Mouse (Mus musculus): ENCODE measurements around the gene Nfatc3. TPM values are rescaled to one million over a fixed set of nuclear protein-coding genes. Genes with fewer than 3 reads are reported as not detected.

Nfatc3 gene
- polyA plus RNA-seq, 1 experiment from 2014 or later, result 4.2 TPM

DNA sequence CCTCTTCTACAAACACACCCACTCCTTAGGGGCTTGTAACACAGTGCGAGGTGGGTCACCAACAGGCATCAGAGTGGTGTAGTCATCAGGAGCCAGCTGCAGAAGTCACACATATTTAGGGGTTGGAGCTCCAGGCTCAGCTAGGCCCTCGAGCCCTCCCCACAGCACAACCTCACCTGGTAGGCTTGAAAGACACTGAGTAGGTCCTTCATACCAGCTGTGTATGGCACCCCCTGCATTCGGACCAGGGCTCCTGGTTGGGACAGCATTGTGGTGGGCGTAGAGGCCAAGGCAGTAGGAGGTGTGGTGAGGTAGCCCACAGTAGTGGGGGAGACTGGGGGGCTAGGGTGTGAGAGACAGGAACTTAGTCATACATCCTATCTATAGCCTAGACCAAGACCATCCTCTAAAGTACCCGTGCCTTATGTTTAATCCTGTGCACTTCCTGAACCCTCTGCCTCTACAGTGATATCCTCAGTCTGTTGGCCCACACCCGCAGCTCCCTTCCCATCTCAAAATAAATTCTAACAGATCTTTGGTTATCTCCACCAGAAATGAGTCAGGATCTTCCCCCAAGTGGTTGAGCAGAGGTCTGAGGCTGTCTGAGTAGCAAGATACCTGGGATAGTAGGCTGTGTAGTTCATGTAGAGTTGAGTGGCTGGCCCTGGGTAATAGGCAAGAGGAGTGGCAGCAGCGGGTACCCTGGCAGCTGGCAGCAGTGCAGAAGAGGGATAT is 73.0 kb downstream of the Nfatc3 start:
- Histone ChIP-seq H3K4me1 (replicated peaks) (peaks cover 20% of the 10 kb centered on the region), H3K9me3 (no peaks in the 10 kb centered on the region), H3K27ac (no peak overlapping the region), H3K4me3 (no peak overlapping the region), H3K27me3 (ENCODE audit: insufficient read depth, poor library complexity, severe bottlenecking) (peaks cover 46% of the 10 kb centered on the region), H3K36me3 (peaks cover 66% of the 10 kb centered on the region)
- WGBS, result 91% methylated on average over 7 of the region's 7 CpGs
- no peak for DNase-seq (ENCODE audit: low spot score)

DNA sequence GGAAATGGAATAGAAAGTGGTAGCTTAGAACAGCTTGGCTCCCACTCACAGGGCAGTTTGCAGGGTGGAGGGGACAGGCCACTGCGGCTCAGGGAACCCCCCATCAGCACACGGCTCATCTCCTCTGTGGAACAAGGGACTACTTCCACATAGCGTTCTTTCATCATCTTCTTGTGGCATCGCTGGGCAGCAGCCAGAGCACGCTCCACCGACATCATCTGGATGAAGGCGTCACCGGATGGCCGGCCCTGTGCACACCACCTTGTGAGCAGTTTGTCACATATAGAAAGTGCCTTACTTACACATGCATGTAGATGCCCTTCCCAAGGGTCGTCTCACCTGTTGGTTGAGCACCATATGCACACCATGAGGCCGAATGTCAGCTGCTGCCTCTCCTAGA is 73.7 kb downstream of the Nfatc3 start:
- Histone ChIP-seq H3K27me3 (ENCODE audit: insufficient read depth, poor library complexity, severe bottlenecking) (peaks cover 53% of the 10 kb centered on the region), H3K9me3 (no peaks in the 10 kb centered on the region), H3K4me1 (replicated peaks) (peaks cover 27% of the 10 kb centered on the region), H3K27ac (no peak overlapping the region), H3K36me3 (peaks cover 60% of the 10 kb centered on the region), H3K4me3 (no peak overlapping the region)
- 91% methylated on average over 11 of the region's 11 CpGs for WGBS
- DNase-seq (ENCODE audit: low spot score), result no peak

DNA sequence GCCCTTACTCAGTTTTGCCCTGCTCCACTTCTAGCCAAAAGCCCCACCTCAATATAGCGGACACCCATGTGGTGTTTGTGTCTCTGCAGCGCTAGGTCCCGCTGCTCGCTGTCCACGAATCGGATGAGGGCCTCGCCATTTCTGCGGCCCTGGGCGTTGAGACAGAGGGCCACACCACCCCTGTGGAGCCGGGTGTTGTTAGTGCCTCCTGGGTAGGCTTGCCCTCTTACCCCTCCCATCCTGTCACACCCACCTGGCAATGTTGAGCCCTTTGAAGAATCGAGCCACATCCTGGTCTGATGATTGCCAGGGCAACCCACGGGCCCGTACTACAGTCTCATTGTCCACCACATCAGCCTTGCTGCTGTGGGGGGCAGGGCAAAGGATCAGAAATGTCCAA is 74.9 kb downstream of the Nfatc3 start:
- Histone ChIP-seq H3K4me3 (no peak overlapping the region), H3K4me1 (replicated peaks) (peaks cover 39% of the 10 kb centered on the region), H3K36me3 (peaks cover 49% of the 10 kb centered on the region), H3K9me3 (no peaks in the 10 kb centered on the region), H3K27ac (no peak overlapping the region), H3K27me3 (ENCODE audit: insufficient read depth, poor library complexity, severe bottlenecking) (peaks cover 64% of the 10 kb centered on the region)
- WGBS, result 71% methylated on average over 13 of the region's 13 CpGs
- DNase-seq (ENCODE audit: low spot score), result no peak

DNA sequence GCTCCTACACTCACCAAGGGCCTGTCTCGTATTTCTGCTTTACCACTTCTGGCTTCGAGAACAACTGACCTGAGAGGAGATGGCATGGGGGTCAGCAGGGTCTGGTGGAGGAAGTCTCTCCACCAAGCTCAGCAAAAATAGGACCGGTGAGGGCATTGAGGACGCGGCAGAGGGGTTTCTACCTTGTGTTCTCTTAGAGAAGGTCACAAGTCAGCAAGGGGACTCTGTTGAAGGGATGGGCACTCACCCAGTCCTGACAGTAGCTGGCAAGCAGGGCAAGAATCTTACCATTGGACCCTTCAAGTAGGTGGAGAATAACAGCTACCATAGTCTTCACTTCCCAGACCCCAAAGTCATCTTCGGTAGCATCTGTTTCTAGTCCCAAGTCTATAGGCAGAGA is 75.3 kb downstream of the Nfatc3 start:
- WGBS, result 78% methylated on average over 6 of the region's 6 CpGs
- Histone ChIP-seq H3K9me3 (no peaks in the 10 kb centered on the region), H3K27me3 (ENCODE audit: insufficient read depth, poor library complexity, severe bottlenecking) (peaks cover 69% of the 10 kb centered on the region), H3K4me1 (replicated peaks) (peaks cover 41% of the 10 kb centered on the region), H3K27ac (no peak overlapping the region), H3K4me3 (no peak overlapping the region), H3K36me3 (peaks cover 45% of the 10 kb centered on the region)
- DNase-seq (ENCODE audit: low spot score), result no peak

DNA sequence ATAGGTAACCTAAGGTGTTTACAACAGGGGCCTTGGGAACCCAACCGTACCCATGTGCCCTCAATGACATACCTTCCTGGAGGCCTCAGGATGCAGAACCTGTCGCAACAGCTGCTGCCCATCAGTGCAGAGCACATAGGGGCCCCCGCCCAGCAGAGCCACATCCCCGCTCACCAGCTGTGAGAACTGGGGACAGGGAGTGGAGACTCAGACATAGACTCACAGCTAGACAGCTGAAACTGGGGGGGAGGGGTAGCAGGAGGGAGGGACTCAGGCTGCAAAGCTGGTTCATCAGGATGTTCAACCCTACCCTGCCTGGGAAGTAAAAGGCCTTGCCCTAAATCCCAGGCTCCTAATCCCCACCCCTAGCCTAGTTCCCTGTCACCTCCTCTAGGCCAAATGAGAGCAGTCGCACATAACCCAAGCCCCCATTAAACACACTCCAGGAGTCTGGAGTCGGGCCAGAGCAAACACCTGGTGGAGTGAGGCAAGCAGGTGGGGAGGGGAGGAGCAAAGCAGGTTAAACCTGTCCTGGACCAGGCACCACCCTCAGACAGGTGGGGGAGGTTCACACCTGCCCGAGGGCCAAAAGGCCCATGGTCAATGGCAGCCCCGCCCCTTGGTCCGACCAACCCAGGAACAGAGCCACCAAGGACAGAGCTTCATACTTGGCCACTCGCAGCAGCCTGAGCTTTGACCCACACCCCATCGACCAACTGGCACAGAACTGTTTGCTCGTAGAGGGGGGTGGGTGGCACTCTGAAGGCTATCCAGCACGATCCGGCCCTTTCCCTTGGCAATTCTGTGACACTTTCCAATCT is 76.3 kb downstream of the Nfatc3 start:
- Histone ChIP-seq H3K27ac (no peak overlapping the region), H3K27me3 (ENCODE audit: insufficient read depth, poor library complexity, severe bottlenecking) (peaks cover 79% of the 10 kb centered on the region), H3K4me3 (peak overlapping the region; percentile 57; the same call in 1 of the 2 replicates), H3K4me1 (replicated peaks) (peaks cover 41% of the 10 kb centered on the region), H3K36me3 (peaks cover 35% of the 10 kb centered on the region), H3K9me3 (no peaks in the 10 kb centered on the region)
- DNase-seq (ENCODE audit: low spot score), result peak; percentile 16
- 22% methylated on average over 14 of the region's 14 CpGs for WGBS

DNA sequence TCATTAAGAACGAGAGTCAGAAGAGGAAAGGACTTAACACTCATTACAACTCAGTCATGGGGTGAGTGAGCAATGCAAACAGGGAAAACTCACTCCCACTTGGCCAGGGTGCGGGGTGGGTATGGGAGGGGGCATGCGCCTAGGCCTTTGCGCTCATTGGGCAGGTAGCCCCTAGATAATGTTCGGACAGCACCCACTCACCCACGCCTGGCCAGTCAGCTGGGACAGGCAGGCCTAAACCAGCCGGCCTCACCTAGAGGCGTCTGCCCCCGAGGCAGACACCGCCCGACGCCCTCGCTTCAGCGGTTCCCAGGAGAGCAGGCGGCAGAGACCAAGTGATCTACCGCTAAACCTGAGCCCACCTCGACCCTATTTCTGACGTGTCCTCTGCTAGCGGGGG is 77.0 kb downstream of the Nfatc3 start:
- Histone ChIP-seq H3K36me3 (peaks cover 28% of the 10 kb centered on the region), H3K4me3 (peak overlapping the region; percentile 57), H3K9me3 (no peaks in the 10 kb centered on the region), H3K27ac (no peak overlapping the region), H3K4me1 (replicated peaks) (peaks cover 41% of the 10 kb centered on the region), H3K27me3 (ENCODE audit: insufficient read depth, poor library complexity, severe bottlenecking) (peaks cover 86% of the 10 kb centered on the region)
- WGBS, result 6% methylated on average over 19 of the region's 19 CpGs
- no peak for DNase-seq (ENCODE audit: low spot score)

DNA sequence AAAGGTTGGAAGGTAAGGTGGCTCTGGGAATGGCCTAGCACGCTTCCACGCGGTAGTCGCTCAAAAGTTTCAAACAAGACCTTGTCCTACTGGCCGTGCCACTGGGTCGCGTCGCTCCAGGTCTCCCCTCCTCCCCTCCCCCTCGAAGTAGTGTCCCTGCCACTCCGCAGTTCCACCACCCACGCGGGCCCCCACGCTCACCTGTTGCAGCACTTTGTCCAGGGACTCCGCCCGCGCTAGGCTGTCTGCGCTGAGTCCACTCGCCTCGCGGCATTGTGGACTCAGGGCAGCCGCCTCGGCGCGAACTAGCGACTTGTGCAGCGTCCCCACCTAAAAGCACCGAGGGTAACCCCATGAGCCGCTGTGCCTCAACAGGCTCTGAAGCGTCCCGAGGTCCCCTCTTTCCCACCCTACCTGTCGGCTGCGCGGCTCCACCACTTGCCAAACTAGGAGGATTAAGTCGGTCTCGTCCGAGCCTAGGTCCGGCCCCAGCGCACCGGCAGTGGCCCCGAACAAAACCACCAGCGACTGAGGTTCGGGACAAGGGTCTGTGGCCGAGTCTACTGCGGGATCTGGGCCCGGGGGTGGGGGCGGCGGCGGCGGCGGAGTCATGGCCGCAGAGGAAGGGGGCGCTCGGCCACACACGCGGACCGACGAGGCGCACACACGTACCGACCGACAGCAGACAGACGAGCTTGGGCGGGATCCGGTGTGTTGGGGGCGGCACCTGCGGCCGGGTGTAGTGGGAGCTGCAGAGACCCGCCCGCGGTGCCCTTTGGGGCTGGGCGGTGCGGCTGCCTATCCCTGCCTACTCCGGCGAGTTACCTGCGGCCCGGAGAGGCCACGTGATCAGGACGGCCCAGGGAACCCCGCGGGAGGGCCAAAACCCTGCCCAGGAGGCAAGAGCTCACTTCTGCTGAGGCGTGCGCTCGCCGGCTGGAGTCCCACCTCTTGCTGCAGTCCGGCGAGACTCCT is 77.8 kb downstream of the Nfatc3 start, which contains the start of gene Esrp2:
Gene Esrp2 (minus strand): TSS at position 819 of the 975 bp plus-strand sequence.
- H3K9me3 ChIP-seq, result no peaks in the 10 kb centered on the region
- peak; percentile 38 for DNase-seq (ENCODE audit: low spot score)
- peaks cover 20% of the 10 kb centered on the region for H3K36me3 ChIP-seq
- peak within 1 kb of the TSS; percentile 57 for H3K4me3 ChIP-seq
- peak within 1 kb of the TSS; percentile 9; the same call in 1 of the 2 replicates for H3K27ac ChIP-seq
- H3K4me1 ChIP-seq (replicated peaks), result peaks cover 45% of the 10 kb centered on the region
- H3K27me3 ChIP-seq (ENCODE audit: insufficient read depth, poor library complexity, severe bottlenecking), result peaks cover 86% of the 10 kb centered on the region
- 1% methylated on average over 86 of the region's 86 CpGs for WGBS

DNA sequence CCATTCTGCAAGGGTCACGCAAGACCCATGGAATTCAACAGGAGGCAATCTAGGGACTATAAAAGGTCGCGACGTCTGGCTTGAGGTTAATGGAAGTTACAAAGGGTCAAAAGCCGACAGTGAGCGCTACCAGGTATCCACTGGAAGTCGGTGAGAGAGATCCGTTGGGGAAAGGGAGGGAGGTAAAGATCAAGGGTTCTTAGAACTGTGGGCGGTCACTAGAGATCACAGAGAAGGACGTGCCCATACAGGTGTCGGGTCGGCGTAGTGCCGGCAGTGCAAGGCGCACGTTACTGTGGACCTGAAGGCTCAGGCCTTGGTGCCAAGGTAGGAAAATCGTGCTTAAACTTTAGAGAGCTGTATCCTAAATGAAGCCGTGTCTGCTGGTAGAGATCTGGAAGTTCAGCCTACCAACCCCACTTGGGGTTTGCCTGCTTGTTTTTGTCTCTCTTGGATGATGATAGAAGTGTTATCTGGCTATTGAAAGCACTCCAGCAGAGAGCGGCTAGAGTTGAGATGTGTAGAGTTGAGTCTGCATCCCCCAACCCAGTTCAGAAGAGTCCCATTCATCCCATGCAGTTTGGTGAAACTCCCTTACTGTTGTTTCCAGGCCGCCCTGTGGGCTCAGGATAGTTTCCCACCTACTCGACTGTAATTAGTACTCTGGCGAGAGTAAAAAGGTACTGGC is 78.7 kb downstream of the Nfatc3 start:
- Histone ChIP-seq H3K27ac (no peak overlapping the region), H3K36me3 (peaks cover 11% of the 10 kb centered on the region), H3K9me3 (no peaks in the 10 kb centered on the region), H3K27me3 (ENCODE audit: insufficient read depth, poor library complexity, severe bottlenecking) (peaks cover 83% of the 10 kb centered on the region), H3K4me3 (peak overlapping the region; percentile 57), H3K4me1 (replicated peaks) (peaks cover 45% of the 10 kb centered on the region)
- WGBS, result 5% methylated on average over 22 of the region's 22 CpGs
- DNase-seq (ENCODE audit: low spot score), result peak; percentile 16

DNA sequence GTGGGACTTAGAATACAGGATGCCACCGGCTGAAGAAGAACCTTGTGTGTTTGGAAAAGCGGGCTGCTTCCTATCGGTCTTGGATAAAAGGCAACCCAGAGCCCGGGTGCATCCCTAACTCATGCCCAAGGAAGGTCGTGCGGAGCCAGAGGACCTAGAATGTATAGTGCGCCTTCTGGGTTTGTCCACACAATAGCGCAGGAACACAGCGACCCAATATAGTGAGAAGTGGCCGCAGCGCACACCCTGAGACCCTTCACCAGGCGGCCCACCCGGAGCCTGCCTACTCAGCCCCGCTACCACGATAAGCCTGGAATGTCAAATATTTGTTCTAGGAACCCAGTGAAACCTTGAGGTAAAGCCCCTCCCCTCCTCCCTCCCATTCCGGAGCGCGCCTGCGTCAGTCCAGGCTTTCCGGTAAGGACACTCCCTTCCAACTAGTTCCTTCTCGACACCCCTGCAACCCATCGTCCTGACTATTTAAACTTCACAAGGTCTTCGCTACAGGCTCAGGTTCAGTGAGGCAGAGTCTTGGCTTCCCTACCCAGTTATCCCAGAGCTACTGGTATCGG is 79.4 kb downstream of the Nfatc3 start:
- Histone ChIP-seq H3K4me1 (replicated peaks) (peaks cover 45% of the 10 kb centered on the region), H3K27me3 (ENCODE audit: insufficient read depth, poor library complexity, severe bottlenecking) (peaks cover 77% of the 10 kb centered on the region), H3K27ac (peak overlapping the region; percentile 53; the same call in 1 of the 2 replicates), H3K9me3 (no peaks in the 10 kb centered on the region), H3K36me3 (peaks cover 5% of the 10 kb centered on the region), H3K4me3 (peak overlapping the region; percentile 57)
- DNase-seq (ENCODE audit: low spot score), result peak; percentile 72
- WGBS, result under 1% methylated on average over 24 of the region's 24 CpGs

DNA sequence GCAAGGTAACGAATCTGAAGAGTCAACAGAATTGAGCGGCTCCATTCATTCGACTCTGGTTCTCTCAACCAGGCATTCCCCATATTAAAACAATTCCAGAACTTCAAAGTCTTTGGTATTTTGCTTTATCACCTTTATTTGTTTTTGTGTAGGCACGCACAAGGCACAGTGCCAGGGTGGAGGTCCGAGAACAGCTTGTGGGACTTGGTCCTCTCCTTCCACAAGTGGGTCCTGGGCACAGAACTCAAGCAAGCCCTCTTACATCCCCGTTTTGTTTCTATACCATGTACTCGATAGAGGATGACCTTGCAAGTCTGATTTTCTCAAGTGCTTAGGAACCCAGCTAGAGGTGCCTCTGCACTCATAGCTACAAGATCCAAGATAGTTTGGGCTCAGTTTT is 80.0 kb downstream of the Nfatc3 start:
- no peak for DNase-seq (ENCODE audit: low spot score)
- peaks cover 71% of the 10 kb centered on the region for H3K27me3 ChIP-seq (ENCODE audit: insufficient read depth, poor library complexity, severe bottlenecking)
- WGBS, result 19% methylated on average over 7 of the region's 7 CpGs

DNA sequence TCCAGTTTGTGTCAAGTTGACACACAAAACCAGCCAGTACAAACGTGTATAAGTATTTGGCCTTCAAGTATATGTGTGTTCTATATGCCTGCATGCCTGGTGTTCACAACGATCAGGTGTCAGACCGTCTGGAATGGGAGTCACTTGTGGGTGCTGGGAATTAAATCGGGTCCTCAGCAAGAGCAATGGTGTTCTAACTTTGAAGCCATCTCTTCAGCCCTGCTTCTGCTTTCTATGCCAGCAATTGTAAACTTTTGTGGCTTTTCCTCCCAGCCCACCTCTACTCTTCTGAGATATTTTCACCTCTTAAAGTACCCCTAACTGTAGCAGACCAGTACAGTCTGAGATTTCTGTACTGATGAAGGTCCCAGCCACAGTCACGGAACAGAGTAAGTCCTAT is 81.6 kb downstream of the Nfatc3 start:
- no peak overlapping the region for H3K27ac ChIP-seq
- 67% methylated on average over 5 of the region's 5 CpGs for WGBS
- peaks cover 55% of the 10 kb centered on the region for H3K27me3 ChIP-seq (ENCODE audit: insufficient read depth, poor library complexity, severe bottlenecking)
- peaks cover 40% of the 10 kb centered on the region for H3K4me1 ChIP-seq (replicated peaks)
- no peaks in the 10 kb centered on the region for H3K9me3 ChIP-seq
- no peak for DNase-seq (ENCODE audit: low spot score)
- no peaks in the 10 kb centered on the region for H3K36me3 ChIP-seq
- H3K4me3 ChIP-seq, result no peak overlapping the region

More for the DNA sequence above, 80.0 kb downstream of the Nfatc3 start:
- Histone ChIP-seq H3K27ac (no peak overlapping the region), H3K36me3 (no peaks in the 10 kb centered on the region), H3K4me1 (replicated peaks) (peaks cover 45% of the 10 kb centered on the region), H3K4me3 (peak overlapping the region; percentile 57), H3K9me3 (no peaks in the 10 kb centered on the region)

All from hindbrain, embryonic 10.5 days (tissue).